Mouse (Mus musculus) urinary bladder, postnatal 25 days (tissue): ENCODE results near the gene Fam120b.

Experiments used
- DNase-seq: peaks from one replicate; pipeline ENCODE4 v3.0.0; 2022; ENCODE audit warnings: low spot score

Fam120b gene

DNA sequence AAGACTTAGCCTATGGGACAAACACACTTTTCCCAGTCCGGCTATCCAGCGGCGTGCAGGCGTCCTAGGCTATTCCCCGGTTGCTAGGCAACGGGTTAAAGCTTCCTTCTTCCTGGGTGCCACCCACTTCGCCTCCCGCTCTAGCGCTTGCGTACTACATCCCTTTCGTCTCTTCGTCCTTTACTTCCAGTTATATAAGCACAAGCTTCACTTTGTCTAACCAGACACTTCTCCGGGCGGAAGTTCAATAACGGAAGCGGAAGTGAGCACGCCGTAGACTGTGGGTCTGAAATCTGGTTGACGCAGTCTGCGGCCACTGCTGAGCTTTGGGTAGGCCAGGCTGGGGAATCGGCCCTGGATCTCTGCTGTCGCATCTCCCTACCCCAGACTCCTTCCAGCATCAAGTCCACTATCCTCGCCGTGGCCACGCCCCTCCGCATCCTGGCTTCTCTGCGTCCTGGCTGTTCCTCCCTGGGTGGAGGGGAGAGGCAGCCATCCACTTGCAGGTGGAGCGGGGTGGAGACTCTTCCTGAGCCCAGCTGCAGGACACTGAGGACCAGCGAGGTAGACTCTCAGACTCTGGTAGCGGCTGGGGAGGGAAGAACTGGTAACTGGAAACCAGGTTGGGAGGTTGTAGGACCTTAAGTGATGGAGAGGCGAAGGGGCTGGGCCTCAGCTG is at the start of gene Fam120b:
Gene Fam120b (plus strand): TSS at position 206 of the 679 bp plus-strand sequence.
- DNase-seq: peak; percentile 65

DNA sequence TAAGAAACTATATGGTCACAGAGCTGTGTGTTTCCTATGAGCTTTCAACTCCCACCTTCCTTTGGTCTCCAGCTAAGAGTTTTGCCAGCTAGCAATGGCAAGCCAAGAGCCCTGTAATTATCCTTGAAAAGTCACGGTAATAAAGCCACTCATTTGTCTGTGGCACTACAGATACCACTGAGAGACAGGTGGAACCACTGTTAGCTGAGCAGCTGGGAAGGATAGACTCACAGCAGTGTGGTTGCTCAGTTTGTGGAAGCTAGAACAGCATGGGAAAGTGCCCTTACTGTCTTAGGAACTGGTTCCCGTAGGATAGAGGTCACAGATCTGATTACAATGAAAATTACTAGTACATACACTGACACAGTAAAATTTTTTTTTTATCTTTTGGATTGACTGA is 45.9 kb upstream of the Fam120b start:
- DNase-seq: no peak

DNA sequence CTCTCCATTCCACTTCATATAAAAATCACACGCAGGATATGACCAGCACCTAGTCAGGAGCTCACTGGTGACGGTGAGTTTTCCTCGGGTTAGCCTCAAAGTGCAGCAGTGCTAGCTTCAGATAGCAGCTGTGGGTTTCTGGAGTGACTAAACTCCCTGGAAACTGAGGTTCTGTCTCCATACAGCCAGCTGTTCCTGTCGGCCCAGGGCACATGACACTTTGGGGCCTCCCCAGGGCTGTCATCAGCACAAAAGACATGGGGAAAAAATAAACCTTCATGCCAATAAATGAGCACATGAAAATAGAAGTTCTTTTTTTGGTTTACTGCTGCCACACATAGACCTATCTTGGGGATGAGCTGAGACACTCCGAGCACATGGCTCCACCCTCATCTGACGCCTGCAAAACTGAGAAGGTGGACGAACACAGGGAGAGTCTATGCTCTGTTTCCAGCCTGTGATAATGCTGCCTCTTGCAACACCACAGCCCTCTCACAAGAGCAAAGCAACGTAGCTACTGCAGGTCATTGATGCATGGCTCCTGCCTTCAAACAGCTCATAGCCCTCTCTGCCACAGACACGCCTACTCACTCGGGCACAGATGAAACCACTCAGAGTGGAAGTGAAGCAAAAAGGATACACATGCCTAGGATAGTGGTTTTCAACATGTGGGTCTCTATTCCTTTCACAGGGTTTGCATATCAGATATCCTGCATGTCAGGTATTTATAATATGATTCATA is 43.0 kb upstream of the Fam120b start:
- no peak for DNase-seq

DNA sequence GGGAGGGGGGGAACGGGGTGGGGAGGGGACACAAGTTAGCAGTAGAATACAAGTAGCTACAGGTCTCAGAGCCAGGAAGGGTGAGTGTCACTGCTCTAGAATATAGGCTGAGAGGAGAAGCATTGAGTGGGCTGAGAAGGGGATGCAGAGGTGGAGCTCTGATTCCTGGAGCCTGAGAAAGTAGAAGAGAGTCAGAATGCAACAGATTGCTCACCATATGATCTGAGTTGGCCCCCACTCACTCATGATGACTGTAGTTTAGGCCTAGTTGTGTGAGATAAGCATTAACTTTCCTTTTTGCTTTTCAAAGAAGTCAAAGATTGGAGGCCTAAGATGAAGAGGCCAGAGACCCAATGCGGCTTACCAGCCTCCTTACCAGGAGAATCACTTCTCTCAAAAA is 42.0 kb upstream of the Fam120b start:
- no peak for DNase-seq

DNA sequence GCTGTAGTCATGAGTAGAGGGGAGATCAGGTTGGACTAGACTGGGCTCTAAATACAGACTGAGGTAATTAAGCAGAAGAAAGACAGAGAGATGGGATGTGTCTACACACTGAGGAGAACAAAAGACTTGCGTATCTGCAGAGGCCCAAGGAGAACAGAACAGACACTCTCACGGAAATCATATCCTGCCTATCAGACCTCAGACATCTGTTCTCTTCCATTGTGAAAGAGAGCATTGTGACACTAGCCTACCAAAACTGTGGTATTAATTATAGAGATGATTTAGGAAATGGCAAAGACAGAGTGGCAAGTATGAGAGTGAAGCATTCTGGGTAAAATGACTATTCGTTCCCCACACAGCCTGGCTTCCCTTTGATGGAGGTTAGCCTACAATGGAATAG is 40.9 kb upstream of the Fam120b start:
- DNase-seq: no peak

DNA sequence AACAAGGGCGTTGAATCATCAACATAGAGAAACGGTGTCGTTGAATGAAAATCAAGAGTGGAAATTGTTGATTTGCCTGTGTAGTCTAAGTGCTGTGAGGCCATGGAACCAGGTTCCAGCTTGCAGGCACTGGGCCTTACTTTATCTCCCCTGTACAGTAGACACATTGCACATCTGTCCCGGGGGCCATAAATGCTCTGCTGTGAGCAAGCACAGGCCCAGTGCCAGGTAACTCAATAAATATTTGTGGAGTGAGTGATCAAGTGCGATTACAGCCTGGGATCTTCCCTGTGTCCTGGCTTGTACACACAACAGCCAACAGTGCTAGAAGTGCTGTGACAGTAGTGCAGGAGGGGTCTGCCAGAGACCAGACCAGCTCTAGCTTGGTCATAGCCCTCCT is 39.5 kb upstream of the Fam120b start:
- DNase-seq: peak; percentile 19

DNA sequence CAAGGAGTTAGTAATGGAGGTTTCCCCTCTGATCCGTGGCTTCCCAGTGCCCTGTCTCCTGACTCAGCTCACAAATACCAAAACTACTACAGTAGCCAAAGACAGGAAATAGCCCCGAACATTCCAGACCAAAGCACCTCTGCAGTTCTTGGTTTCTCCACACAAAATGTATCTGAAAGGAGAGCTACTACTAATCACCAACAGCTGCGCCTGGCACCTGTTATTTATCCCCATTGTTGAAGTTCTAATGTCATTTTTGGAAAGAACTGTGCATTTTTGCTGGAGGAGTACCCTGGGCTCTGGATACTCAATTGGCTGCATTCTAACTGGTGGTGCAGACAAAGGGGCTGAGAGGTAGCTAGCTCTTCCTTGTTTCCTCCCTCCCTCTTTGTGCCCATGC is 38.9 kb upstream of the Fam120b start:
- DNase-seq: no peak

DNA sequence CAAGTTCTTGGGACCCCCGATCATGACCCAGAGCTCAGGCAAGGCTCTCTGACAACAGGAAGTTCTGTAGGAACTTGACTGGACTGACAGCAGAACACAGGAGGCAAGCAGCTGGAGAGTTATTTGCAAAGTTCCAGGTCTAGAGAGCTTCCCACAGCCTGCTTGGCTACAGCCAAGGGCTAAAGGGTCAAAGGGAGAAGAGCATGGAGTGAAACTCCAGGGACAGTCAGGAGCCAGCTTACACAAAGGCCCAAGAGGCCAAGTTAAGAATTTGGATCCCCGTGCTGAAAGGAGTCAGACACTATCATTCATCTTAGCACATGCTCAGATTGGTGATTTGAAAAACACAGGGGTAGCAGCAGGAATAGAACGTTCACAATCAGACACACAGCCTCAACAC is 32.3 kb upstream of the Fam120b start:
- DNase-seq: no peak

DNA sequence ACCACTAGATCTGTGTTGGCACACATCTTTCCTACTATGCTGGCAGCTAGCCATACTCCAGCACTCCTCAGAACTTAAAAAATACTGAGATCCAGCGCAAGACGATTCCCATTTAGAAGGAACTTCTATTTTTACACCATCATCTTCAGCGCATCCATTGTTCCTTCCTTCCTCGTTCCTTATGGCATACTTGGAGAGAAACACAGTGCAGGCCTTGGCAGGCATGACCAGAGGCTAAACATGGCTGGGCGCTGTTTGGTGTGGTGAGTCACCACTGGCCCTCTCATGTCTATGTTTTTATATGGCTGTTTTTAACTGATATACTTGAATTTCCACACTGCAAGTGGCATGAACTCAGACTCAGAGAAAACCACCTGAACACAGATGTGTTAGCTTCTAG is 30.4 kb upstream of the Fam120b start:
- DNase-seq: peak; percentile 29

DNA sequence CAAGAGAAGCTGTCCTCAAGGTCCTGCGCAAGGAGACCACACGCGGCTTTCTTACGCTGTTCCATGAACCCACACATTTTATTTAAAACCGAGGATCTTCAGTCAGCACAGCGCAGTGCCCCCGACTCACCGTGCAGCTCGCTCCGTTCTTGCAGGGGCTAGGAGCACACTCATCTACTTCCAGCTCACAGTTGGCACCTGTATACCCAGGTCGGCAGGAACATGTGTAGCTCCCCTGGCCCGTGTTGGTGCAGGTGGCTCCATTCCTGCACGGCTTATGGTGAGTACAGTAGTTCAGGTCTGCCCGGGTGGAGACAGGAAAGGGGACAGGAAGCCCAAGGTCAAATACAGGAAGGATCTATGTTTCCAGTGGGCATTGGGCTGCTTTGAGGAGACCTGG is 25.6 kb upstream of the Fam120b start:
- DNase-seq: no peak

DNA sequence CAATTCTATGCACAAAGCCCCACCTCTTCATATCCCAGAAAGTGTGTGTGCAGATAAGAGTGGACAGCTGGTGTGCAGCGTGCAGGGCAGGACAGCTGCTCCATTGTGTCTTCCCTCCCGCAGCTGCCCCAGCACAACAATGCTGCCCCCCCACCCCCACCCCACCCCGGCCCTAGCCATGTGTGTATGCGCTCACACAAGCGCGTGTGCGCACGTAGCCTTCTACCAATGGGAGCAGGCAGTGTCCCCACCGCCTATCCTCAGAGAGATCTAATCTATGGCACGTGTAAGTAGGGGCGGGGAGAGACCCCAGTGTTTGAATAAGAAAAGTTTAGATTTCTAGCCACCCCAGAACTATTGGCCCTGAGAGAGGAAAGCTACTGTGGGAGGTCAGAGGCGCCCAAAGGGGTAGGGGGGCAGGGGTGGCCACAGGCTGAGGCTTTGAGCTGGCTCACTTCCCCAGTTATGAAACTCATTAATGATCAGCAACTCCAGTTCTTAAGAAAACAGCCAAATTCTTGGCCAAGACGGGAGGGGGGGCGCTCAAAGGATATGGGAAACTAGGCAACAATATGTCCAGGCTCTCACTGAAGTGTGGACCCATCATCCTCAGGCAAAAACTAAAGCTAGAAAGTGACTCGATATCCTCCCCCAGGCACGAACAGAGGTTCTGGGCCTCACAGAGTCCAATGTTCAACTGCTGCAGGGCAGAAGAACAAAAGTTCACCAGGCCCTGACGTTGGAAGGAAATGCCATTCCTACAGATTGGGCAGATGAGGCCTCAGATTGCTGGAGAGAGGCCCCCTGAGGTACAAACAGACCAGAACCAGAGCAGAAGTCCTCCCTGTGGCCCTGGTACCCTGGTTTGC is 23.8 kb upstream of the Fam120b start:
- no peak for DNase-seq

DNA sequence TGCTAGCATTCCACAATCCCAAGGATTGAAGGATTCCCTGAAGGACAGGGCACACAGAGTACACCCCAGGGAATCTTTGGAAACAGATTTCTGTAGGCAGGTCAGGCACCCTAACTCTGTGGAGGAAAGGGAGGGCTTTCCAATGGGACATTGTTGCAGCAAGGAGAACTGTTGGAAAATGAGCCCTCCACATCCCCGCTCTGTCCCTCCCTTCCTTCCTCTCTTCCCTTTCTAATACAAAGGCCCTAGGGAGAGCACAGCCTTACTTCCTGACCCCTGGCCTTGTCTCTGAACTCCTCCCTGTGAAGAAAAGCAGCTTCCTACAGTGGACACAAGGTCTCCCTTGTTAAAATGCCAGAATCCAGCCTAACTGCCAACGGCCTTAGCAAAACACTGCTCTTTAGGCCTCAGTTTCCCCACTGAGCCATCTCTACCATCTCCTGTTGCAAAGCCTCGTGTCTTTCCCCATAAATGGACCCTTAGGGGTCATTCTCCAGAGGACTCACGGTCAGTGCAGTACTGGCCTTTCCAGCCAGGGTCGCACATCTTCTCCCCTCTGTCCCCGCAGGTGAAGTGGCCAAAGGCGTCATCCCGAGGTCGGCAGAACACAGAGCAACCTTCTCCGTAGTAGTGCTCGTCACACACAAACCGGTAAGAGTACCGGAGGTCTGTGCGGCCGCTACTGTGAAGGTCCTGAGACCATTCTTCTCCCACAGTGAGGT is 22.9 kb upstream of the Fam120b start:
- DNase-seq: no peak

DNA sequence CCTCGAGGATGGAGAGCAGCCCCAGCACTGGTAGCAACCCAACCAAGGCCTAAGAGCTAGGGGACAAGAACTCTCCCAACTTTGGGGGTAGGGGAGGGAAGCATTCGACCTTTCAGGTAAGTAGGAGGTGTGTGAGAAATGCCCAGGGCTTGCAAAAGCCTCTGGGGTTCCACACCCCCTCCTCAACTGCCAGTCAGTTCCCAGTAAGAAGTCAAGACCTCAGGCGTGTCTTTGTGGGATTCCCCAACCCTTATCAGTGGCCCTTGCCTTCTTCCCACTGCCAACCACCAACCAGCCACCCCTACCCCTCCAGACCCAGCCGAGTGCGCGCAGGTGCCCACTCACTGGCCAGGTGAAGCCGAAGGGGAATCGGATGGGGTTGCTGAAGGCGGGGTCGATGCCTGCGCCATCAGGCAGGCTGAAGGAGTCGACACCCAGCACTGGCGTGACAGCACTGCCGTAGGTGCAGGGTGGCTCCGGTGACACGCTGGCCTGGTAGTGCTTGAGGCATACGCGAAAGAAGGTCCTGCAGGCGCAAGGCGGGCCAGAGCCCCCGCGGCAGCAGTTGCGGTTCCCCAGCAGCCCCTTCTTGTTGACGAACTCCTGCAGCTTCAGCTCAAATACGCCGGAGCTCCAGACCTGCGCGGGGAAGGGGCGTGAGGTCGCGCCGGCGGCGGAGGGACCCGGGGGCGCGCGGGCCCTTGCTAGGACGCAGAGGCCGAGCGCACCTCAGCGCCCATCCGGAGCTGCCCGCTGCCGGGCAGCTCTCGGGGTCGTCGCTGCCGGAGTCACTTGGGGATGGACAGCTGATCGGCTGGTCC is 21.5 kb upstream of the Fam120b start:
- no peak for DNase-seq

DNA sequence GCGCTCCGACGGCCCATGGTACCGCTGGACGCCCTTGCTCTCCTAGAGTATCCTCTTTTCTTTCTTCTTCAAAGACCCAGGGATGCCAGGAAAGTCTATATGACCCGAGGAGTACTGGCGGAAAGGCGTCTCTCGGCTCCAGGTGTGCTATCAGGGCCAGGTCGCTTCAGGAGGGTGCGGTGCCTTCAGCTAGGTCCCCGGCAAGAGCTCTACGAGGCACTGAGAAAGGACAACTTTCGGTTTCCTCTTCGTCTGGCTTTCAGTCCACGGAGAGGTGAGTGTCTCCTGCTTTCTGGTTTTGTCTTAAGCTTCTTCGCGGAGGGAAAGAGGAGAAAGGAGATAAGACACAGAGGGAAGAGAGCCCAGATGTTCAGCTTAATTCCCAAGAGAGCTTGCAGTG is 20.8 kb upstream of the Fam120b start:
- DNase-seq: no peak

DNA sequence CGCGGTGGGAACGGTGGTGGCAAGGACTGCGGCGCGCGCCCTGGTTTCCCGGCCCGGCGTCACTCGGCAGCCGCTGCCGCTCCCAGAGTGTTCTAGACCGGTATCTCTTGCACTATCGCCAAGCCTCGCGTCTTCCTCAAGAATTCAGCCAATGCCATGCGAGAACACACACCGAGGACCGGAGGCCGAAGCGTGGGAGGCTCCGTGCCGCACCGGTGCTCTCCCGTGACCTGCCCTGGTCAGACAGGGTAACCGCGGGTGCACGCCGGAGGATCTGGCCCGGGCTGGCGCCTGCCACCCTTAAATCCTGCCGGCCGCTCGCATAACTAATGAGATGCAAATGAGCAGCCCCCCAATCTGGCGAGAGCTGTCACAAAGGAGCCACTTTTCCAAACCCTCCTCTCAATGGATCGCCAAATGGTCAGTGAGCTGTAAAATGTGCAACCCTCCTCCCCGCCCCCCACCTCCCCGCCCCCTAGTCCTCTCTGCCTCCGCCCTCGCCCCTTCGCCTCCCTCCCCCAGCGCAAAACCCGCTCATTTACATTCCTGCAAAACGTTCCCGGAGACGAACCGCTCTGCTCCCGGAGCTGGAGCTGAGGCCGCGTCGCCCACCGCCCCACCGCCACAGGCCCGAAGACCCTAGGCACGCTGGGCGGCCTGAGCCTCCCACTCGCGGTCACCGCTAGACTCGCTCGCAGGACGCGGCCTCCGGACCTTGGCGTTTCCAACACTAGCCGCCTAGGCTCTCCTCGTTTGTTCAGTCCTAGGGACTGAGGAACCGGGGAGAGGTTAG is 20.1 kb upstream of the Fam120b start:
- peak; percentile 52 for DNase-seq

DNA sequence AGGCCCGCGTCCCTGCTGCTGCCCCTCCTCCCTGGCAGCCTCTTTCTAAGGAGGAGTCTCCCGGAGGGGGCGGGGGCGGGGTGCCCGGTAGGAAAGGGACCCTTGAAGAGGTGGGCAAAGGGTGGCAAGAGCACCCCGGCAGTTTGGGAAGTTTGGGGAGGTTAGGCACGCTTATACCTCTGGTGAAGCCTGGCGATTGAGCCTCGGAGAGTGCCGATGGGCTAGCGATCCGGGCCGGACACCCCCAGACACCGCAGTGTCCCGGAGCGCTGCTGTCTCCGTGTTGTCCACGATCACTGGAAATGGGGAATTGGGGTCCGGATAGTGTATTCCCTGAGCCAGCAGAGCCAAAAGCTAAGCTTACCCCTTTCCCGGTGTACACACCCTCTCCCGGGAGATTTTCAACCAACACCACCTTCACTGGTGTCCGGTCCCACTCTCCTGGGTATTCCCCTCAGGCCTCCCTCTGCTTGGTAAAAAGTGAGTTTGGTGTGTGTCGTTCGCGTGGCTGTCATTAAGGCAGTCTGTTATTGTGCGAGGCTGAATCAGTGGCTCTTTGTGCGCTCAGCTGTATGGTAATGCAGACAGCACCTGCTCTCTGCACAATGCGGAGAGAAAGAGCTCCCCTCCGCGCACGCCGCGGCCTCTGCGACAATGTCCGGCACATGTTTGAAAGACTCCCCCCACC is 19.4 kb upstream of the Fam120b start, which contains the start of gene Dll1:
Gene Dll1 (minus strand): TSS at position 379 of the 688 bp plus-strand sequence.
- no peak for DNase-seq

DNA sequence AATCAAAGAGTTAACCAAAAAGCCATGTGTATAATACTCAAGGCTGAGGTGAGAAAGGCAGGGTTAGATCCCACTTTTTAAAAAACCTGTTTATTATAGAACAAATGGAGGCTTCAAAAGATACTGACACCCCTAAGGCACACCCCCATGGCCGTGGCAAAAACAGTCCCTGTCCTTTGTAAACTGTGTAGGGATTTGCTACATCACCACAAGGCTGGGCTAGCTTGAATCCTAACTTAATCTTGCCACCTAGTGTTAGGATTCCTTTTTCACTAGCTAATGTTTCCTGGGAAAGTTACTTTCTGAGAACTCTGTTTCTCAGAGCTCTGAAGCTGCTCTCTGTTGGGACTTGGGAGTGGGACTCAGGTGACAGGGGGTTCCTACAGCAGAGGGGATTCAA is 18.1 kb upstream of the Fam120b start:
- no peak for DNase-seq

DNA sequence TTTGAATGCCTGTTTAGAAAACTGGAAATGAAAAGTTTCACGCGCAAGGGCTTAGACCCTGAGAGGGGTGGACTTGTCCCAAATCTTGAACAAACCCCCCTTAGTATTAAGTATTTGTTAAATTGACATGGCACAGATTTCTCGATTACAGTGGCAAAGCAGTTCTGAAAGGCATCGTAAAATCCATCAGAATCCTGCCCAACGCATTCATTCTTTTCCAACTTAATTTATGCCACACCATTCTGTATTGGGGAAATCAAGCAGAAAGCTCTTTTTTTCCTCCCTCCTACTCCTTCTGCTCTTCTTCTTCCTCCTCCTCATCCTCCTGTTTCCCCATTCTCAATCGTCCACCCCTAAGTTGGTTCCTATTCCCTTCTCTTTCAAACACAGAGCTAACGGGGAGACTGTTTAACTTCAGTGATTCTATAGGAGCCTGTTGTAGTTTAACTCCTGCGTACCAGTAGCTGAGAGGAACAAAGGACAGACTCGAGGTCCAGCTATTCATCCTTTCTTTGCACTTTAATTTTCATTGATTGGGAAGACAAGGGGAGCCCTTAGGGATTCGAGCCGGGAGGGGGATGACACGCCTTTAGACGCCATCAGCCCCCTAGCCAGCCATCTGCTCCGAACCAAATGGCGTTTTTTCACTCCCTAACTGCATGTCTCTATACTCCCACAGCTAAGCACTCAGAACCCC is 17.4 kb upstream of the Fam120b start:
- no peak for DNase-seq
